Mouse (Mus musculus) erythroid progenitor cell, adult 5-6 weeks (primary cell): Measurements from ENCODE around the gene Il3. TPM values are rescaled to one million over a fixed set of nuclear protein-coding genes. Genes with fewer than 3 reads are reported as not detected.

ENCODE experiments used
- ATAC-seq: replicated peaks from 2 replicates; pipeline ENCODE4 v1.8.0; 2016; ENCODE audit warnings: moderate number of reproducible peaks, mild to moderate bottlenecking, moderate TSS enrichment, inconsistent platforms; ENCODE audit not compliant: poor library complexity, low FRiP score, severe bottlenecking
- total RNA-seq, 2 experiments: library from RNA; stranded (forward) in 1 of 2; stranded (reverse) in 1 of 2; fragments of 150-400 nt in 1 of 2; fragments of 186-747, 209-891 nt in 1 of 2; gene quantifications; 2 replicates each; pipeline versions ENCODE4 v1.2.3 to v1.2.4; 2015 to 2017; ENCODE audit warnings: low replicate concordance in 2 of 2

Il3 gene
- total RNA-seq, 2 experiments from 2014 or later: not detected

- no peak for ATAC-seq
Observed at GRCm38 (mm10) chr11:54219903-54220740, 47.0 kb downstream of the Il3 start.

- no peak for ATAC-seq
Observed at GRCm38 (mm10) chr11:54219191-54219590, 47.9 kb downstream of the Il3 start.

- ATAC-seq: no peak
Observed at GRCm38 (mm10) chr11:54217384-54217783, 49.7 kb downstream of the Il3 start.

- no peak for ATAC-seq
Observed at GRCm38 (mm10) chr11:54216091-54216490, 51.0 kb downstream of the Il3 start.

Other genes starting within 250 kb of the Il3 start
- gene Slc22a4, start 239.2 kb downstream of the Il3 start, total RNA-seq (2015; ENCODE audit: low replicate concordance): 82.9 and 109 TPM in 2 replicates
- gene Slc22a4, start 239.2 kb downstream of the Il3 start, total RNA-seq (2017; ENCODE audit: low replicate concordance): 115 and 153 TPM in 2 replicates
- gene Pdlim4, start 198.3 kb downstream of the Il3 start, total RNA-seq (2015; ENCODE audit: low replicate concordance): not detected in 2 replicates
- gene Pdlim4, start 198.3 kb downstream of the Il3 start, total RNA-seq (2017; ENCODE audit: low replicate concordance): not detected in 2 replicates
- gene P4ha2, start 167.2 kb downstream of the Il3 start, total RNA-seq (2015; ENCODE audit: low replicate concordance): not detected in 2 replicates
- not detected in 2 replicates for gene P4ha2, start 167.2 kb downstream of the Il3 start, total RNA-seq (2017; ENCODE audit: low replicate concordance)
- gene Csf2, start 17.6 kb downstream of the Il3 start, total RNA-seq (2015; ENCODE audit: low replicate concordance): not detected in 2 replicates
- gene Csf2, start 17.6 kb downstream of the Il3 start, total RNA-seq (2017; ENCODE audit: low replicate concordance): not detected in 2 replicates
- gene Acsl6, start 36.5 kb upstream of the Il3 start, total RNA-seq (2015; ENCODE audit: low replicate concordance): 0.42 and 2.2 TPM in 2 replicates
- gene Acsl6, start 36.5 kb upstream of the Il3 start, total RNA-seq (2017; ENCODE audit: low replicate concordance): 0.77 TPM in 1 of 2 replicates, not detected in the other
- not detected in 2 replicates for gene Meikin, start 103.4 kb upstream of the Il3 start, total RNA-seq (2015; ENCODE audit: low replicate concordance)
- not detected in 2 replicates for gene Meikin, start 103.4 kb upstream of the Il3 start, total RNA-seq (2017; ENCODE audit: low replicate concordance)
- 22.7 and 44.9 TPM in 2 replicates for gene Fnip1, start 170.9 kb upstream of the Il3 start, total RNA-seq (2015; ENCODE audit: low replicate concordance)
- gene Fnip1, start 170.9 kb upstream of the Il3 start, total RNA-seq (2017; ENCODE audit: low replicate concordance): 28.0 and 35.0 TPM in 2 replicates